Mouse (Mus musculus): ENCODE measurements at regions not wholly inside any gene's neighbourhood (a gene's known extent, or its start where the extent isn't known, plus 50 kb on each side); places are given as distances from the start of the nearest gene placed in this dataset.

GRCm38 (mm10) chr10:30132243-30132642 is 68.1 kb downstream of the Cenpw start:
- no peak for ATAC-seq (ENCODE audit: insufficient read depth, low read depth)
- Histone ChIP-seq H3K9me3 (replicated peaks; ENCODE audit: control insufficient read depth, low read length) (no peaks in the 10 kb centered on the region), H3K36me3 (replicated peaks; ENCODE audit: control insufficient read depth, insufficient read depth, low read length) (no peaks in the 10 kb centered on the region), H3K9ac (replicated peaks; ENCODE audit: low read depth, low read length) (no peak overlapping the region), H3K27me3 (ENCODE audit: control insufficient read depth, insufficient read depth, low read length) (no peaks in the 10 kb centered on the region), H3K4me3 (ENCODE audit: low read depth, low read length) (no peak overlapping the region), H3K4me2 (ENCODE audit: low read depth, low read length) (no peak overlapping the region), H3K27ac (ENCODE audit: low read depth) (no peak overlapping the region), H3K4me1 (ENCODE audit: control insufficient read depth, insufficient read depth) (no peaks in the 10 kb centered on the region)
- no peak for DNase-seq (ENCODE audit: low spot score)
- TF ChIP-seq EP300 (IDR thresholded peaks at IDR 0.05; ENCODE audit: low read depth): no peak
- TF ChIP-seq CTCF (IDR thresholded peaks at IDR 0.05; ENCODE audit: low read depth): no peak

- Histone ChIP-seq H3K4me3 (ENCODE audit: low read depth, low read length) (no peak overlapping the region), H3K9me3 (replicated peaks; ENCODE audit: control insufficient read depth, low read length) (no peaks in the 10 kb centered on the region), H3K27me3 (ENCODE audit: control insufficient read depth, insufficient read depth, low read length) (no peaks in the 10 kb centered on the region), H3K36me3 (replicated peaks; ENCODE audit: control insufficient read depth, insufficient read depth, low read length) (no peaks in the 10 kb centered on the region), H3K27ac (ENCODE audit: low read depth) (no peak overlapping the region), H3K9ac (replicated peaks; ENCODE audit: low read depth, low read length) (no peak overlapping the region), H3K4me2 (ENCODE audit: low read depth, low read length) (no peak overlapping the region), H3K4me1 (ENCODE audit: control insufficient read depth, insufficient read depth) (no peaks in the 10 kb centered on the region)
- ATAC-seq (ENCODE audit: insufficient read depth, low read depth) (no peak), DNase-seq (ENCODE audit: low spot score) (peak; percentile 6)
- WGBS: 48% methylated on average over 3 of the region's 3 CpGs
- TF ChIP-seq EP300 (IDR thresholded peaks at IDR 0.05; ENCODE audit: low read depth) (no peak), CTCF (IDR thresholded peaks at IDR 0.05; ENCODE audit: low read depth) (no peak)
Observed at GRCm38 (mm10) chr10:30110341-30110740, 90.0 kb downstream of the Cenpw start.

- H3K4me2 ChIP-seq (ENCODE audit: low read depth, low read length): no peak overlapping the region
- no peak overlapping the region for H3K9ac ChIP-seq (replicated peaks; ENCODE audit: low read depth, low read length)
- no peak overlapping the region for H3K4me3 ChIP-seq (ENCODE audit: low read depth, low read length)
- no peak for DNase-seq (ENCODE audit: low spot score)
- H3K36me3 ChIP-seq (replicated peaks; ENCODE audit: control insufficient read depth, insufficient read depth, low read length): no peaks in the 10 kb centered on the region
- no peak overlapping the region for H3K27ac ChIP-seq (ENCODE audit: low read depth)
- H3K9me3 ChIP-seq (replicated peaks; ENCODE audit: control insufficient read depth, low read length): no peaks in the 10 kb centered on the region
- no peaks in the 10 kb centered on the region for H3K4me1 ChIP-seq (ENCODE audit: control insufficient read depth, insufficient read depth)
- no peak for ATAC-seq (ENCODE audit: insufficient read depth, low read depth)
- H3K27me3 ChIP-seq (ENCODE audit: control insufficient read depth, insufficient read depth, low read length): no peaks in the 10 kb centered on the region
- TF ChIP-seq CTCF (IDR thresholded peaks at IDR 0.05; ENCODE audit: low read depth): no peak
- no peak for TF ChIP-seq EP300 (IDR thresholded peaks at IDR 0.05; ENCODE audit: low read depth)
Observed at GRCm38 (mm10) chr10:30102443-30102842, 97.9 kb downstream of the Cenpw start.

- Histone ChIP-seq H3K9me3 (replicated peaks; ENCODE audit: control insufficient read depth, low read length) (no peaks in the 10 kb centered on the region), H3K27ac (ENCODE audit: low read depth) (no peak overlapping the region), H3K9ac (replicated peaks; ENCODE audit: low read depth, low read length) (no peak overlapping the region), H3K4me3 (ENCODE audit: low read depth, low read length) (no peak overlapping the region), H3K4me2 (ENCODE audit: low read depth, low read length) (no peak overlapping the region), H3K4me1 (ENCODE audit: control insufficient read depth, insufficient read depth) (no peaks in the 10 kb centered on the region), H3K36me3 (replicated peaks; ENCODE audit: control insufficient read depth, insufficient read depth, low read length) (no peaks in the 10 kb centered on the region), H3K27me3 (ENCODE audit: control insufficient read depth, insufficient read depth, low read length) (no peaks in the 10 kb centered on the region)
- ATAC-seq (ENCODE audit: insufficient read depth, low read depth) (no peak), DNase-seq (ENCODE audit: low spot score) (no peak)
- no peak for TF ChIP-seq CTCF (IDR thresholded peaks at IDR 0.05; ENCODE audit: low read depth)
- TF ChIP-seq EP300 (IDR thresholded peaks at IDR 0.05; ENCODE audit: low read depth): no peak
Observed at GRCm38 (mm10) chr10:30094603-30095002, 105.8 kb downstream of the Cenpw start.

- H3K4me1 ChIP-seq (ENCODE audit: control insufficient read depth, insufficient read depth): no peaks in the 10 kb centered on the region
- H3K9me3 ChIP-seq (replicated peaks; ENCODE audit: control insufficient read depth, low read length): no peaks in the 10 kb centered on the region
- H3K36me3 ChIP-seq (replicated peaks; ENCODE audit: control insufficient read depth, insufficient read depth, low read length): no peaks in the 10 kb centered on the region
- no peaks in the 10 kb centered on the region for H3K27me3 ChIP-seq (ENCODE audit: control insufficient read depth, insufficient read depth, low read length)
- H3K9ac ChIP-seq (replicated peaks; ENCODE audit: low read depth, low read length): no peak overlapping the region
- TF ChIP-seq EP300 (IDR thresholded peaks at IDR 0.05; ENCODE audit: low read depth) (no peak), CTCF (IDR thresholded peaks at IDR 0.05; ENCODE audit: low read depth) (no peak)
- no peak overlapping the region for H3K27ac ChIP-seq (ENCODE audit: low read depth)
- ATAC-seq (ENCODE audit: insufficient read depth, low read depth): no peak
- no peak overlapping the region for H3K4me3 ChIP-seq (ENCODE audit: low read depth, low read length)
- no peak for DNase-seq (ENCODE audit: low spot score)
- WGBS: 13% methylated on average over 1 of the region's 1 CpGs
- H3K4me2 ChIP-seq (ENCODE audit: low read depth, low read length): no peak overlapping the region
Observed at GRCm38 (mm10) chr10:30091549-30091948, 108.8 kb downstream of the Cenpw start.

- no peaks in the 10 kb centered on the region for H3K4me1 ChIP-seq (ENCODE audit: control insufficient read depth, insufficient read depth)
- H3K36me3 ChIP-seq (replicated peaks; ENCODE audit: control insufficient read depth, insufficient read depth, low read length): no peaks in the 10 kb centered on the region
- no peak overlapping the region for H3K9ac ChIP-seq (replicated peaks; ENCODE audit: low read depth, low read length)
- no peaks in the 10 kb centered on the region for H3K27me3 ChIP-seq (ENCODE audit: control insufficient read depth, insufficient read depth, low read length)
- no peak overlapping the region for H3K4me2 ChIP-seq (ENCODE audit: low read depth, low read length)
- H3K27ac ChIP-seq (ENCODE audit: low read depth): no peak overlapping the region
- H3K9me3 ChIP-seq (replicated peaks; ENCODE audit: control insufficient read depth, low read length): no peaks in the 10 kb centered on the region
- DNase-seq (ENCODE audit: low spot score) (peak; percentile 29), ATAC-seq (ENCODE audit: insufficient read depth, low read depth) (0 out of 2 replicates have a peak, but pooled peaks have one; percentile 14)
- WGBS: 24% methylated on average over 7 of the region's 7 CpGs
- peak; percentile 34 for TF ChIP-seq CTCF (IDR thresholded peaks at IDR 0.05; ENCODE audit: low read depth)
- no peak for TF ChIP-seq EP300 (IDR thresholded peaks at IDR 0.05; ENCODE audit: low read depth)
- H3K4me3 ChIP-seq (ENCODE audit: low read depth, low read length): no peak overlapping the region
Observed at GRCm38 (mm10) chr10:30089406-30089805, 111.0 kb downstream of the Cenpw start.

Measured in heart, postnatal 0 days (tissue).